Mouse (Mus musculus): ENCODE data around the gene Ccdc93.

Gene Ccdc93

GRCm38 (mm10) chr1:121430938-121431928, at the start of gene Ccdc93:
Ccdc93 (plus strand) TSS chr1:121431049.
- peak; percentile 96 for DNase-seq

GRCm38 (mm10) chr1:121381562-121381961, 49.3 kb upstream of the Ccdc93 start:
- DNase-seq: no peak

DNA sequence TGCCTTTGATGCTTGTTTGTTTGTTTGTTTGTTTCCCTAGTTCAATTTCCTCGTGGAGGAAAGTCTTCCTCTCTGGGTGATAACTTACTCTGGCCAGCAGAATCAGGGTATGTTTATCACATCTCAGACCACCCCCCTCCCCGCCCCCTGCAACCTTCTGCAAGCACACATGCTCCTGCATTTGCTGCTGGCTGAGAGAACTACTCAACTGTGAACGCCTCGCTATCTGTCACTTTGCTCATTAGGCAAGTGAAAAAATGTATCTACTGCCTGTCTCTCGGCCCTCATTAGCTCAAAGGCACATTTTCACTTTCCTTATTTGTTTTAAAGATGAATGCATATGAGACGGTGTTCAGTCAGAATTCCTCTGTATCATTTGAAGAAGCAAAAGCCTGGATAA, 42.5 kb upstream of the Ccdc93 start:
- DNase-seq: no peak

DNA sequence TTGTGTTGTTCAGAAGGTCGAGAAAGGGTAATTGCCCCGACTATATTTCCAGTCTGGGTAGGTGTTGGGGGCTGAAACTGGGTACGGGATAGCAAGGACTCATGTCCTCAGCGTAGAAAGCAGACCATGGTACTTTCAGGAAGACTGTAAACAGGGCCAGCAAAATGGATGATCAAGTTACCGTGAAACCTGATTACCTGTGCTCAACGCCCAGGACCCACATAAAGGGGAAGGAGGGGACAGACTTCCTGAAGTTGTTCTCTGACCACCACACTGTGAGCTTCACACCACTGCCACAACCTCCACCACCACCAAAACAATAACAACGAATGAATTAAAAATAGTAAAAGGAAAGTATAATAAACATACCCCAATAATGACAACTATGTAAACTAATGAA, 42.1 kb upstream of the Ccdc93 start:
- DNase-seq: no peak

GRCm38 (mm10) chr1:121389574-121389973, 41.3 kb upstream of the Ccdc93 start:
- DNase-seq: no peak

DNA sequence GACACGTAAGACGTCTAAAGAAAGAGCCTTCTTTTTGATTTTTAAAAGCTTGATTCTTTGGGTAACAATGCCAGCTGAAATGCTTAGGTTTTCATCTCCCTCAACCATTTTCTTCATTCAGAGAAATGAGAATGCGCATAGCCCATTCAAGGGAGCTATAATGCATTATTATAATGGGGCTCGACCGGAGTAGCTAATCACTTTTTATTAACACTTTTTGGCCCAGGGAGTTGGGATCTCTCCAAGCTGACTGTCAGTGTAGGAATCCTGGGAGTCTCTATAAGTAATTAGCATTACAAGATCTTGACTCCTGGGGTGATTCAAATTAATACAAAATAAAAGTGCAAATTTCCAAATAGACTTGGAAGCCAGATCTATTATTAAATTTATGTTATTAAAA, 40.8 kb upstream of the Ccdc93 start:
- no peak for DNase-seq

- no peak for DNase-seq
These were observed 40.4 kb upstream of the Ccdc93 start for GRCm38 (mm10) chr1:121390421-121390820.

DNA sequence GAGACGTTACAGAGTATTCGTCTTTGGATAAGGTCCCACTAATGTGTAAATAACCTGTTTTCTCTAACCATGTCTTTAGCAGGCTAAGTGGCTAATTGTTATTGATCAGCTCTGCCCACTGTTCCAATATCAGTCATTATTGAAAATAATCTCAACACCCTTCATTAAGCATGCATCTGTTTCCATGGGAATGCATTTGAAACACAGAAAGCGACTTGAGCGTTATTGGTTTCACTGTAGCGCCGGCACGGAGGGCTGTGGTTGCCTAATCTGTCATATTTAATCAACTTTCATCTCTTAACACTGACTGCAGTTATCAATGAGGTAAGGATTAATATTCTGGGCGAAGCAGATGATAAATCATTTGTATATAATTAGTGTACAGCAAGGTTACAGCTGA, 40.0 kb upstream of the Ccdc93 start:
- no peak for DNase-seq

- no peak for DNase-seq
These were observed 37.7 kb upstream of the Ccdc93 start for GRCm38 (mm10) chr1:121393117-121393516.

DNA sequence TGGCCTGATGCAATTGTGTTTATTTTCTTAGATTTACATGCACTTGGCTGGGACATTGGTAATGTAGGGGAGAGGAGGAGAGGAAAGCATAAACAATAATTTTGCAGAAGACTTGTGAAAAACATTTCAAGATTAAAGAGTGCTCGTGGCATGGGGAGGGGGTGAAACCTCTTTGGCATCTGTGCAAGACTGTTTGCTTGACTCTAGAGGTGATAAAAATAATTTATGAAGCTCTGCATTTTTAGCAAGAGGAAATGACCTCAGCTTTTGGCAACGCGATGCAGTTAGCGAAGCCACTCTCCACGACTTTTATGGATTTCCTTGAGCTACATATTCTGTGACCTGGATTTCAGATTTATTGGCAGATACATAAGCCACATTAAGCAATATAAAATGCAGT, 36.1 kb upstream of the Ccdc93 start:
- no peak for DNase-seq

- DNase-seq: no peak
These were observed 34.3 kb upstream of the Ccdc93 start for GRCm38 (mm10) chr1:121396501-121396900.

DNA sequence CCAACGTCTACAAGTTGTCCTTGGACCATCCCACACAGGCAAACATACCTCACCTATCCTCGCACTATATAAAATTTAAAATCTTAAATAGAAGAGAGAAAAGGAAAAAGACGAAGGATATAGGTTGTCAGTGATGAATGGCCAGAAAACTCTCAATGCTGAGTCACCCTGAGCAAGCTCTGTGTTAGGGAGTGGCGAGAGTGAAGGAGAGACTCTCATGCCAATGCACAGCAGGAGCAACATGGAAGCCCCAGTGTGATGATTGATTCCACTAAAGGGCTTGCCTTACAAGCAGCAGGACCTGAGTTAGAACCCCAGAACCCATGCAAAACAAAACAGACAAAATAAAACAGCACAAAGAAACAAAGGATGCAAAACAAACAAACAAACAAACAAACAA, 32.6 kb upstream of the Ccdc93 start:
- DNase-seq: no peak

DNA sequence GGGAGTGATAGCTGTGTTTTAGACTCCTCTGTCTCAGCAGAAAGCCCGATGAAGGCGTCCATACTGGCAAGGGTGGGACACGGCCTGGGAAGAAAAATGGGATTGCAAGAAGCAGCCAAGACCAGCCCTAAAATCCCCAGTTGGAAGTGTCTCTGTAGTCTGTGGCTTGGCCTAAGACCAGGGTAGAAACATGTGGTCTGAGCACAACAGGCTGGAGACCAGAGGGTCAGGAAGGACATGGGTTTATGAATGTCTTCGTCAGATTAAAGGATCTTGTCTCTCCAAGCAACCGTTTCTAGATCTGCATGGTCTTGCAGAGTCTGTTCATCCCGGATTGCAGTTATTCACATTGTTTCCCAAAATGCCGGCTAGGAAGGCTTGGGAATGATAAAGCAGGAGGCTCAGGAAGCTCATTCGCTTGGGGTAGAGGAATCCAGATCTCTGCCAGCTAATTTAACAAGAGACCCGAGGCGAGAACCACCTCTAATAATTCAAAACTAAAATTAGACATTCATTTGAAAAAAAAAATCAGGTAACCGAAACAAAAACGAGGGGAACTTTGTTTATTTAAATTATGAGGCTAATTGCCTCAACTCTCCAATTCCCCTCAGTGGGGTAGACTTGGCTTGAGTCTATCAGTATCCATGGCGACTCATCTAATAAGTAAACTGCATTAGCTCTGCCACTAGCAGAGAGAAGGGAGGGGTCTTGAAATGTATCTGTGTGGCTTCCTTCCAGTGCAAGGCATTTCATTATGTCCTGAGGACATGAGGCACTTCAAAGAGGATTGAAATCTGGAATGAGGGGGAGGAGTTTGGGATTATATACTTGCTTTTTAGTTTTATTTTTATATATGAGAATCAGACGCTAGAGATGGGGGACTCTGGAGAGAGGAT, 31.6 kb upstream of the Ccdc93 start:
- no peak for DNase-seq

- DNase-seq: no peak
These were observed 30.6 kb upstream of the Ccdc93 start for GRCm38 (mm10) chr1:121400243-121400642.

DNA sequence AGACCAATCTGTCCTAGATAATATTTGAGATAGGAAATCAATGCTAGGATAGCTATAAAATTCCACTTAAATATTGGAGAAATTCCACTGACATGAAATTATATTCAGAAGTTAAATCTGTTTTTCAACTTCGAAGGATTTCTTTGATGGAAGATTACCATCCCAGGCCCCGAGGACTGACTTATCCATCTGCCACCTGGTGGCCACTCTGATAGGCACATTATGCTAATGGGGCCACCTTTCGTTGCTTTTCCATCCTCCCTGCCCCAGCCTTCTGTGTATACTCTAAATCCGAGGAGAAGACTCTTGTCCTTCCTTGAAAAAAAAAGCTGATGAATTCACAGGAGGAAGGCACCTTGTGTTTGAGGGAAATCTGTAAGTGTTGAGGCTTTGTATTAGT, 11.8 kb upstream of the Ccdc93 start:
- DNase-seq: no peak

GRCm38 (mm10) chr1:121419569-121420265, 11.1 kb upstream of the Ccdc93 start:
- no peak for DNase-seq

- DNase-seq: peak; percentile 23
These were observed 489 bp upstream of the Ccdc93 start for GRCm38 (mm10) chr1:121430183-121430937.

- no peak for DNase-seq
These were observed 5.1 kb downstream of the Ccdc93 start for GRCm38 (mm10) chr1:121435981-121436380.

DNA sequence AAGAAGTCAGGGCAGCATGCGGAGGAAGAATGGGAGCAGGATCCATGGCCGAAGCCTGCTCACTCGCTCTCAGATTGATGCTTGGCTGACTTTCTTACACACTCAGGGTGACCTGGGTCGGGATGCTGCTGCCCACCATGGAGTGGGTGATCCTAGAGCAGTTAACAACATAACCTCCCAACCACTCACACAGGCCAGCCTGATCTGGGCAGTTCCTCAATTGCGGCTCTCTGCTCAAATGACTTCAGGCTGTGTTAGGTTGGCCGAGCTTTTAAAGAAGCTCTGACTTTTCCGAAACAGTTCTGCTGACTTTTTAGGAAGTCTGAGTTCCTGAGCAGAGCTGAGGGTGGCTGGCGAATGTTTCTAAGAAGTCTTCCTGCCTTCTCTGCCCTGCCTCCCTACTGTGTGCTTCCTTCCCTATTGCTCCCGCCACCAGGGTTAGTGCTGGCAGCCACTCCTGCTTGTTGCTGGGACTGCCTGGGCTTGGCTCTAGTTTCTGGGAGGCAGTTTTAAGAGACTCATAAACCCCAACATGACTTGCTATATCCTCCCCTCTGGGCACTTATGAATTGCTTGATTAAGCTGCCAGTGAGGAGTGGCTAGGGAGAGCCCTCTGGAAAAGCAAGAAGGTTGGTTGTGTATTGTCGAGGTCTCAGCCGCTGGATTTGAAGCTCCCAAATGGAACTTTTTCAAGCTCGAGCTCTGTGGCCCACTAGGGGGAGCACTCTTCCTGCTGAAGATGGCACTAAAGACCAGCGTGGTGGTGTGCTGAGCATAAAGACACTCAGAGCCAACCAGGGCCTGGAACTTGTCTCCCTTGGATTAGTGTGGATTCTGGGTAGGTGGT, 9.9 kb downstream of the Ccdc93 start:
- peak; percentile 31 for DNase-seq

- DNase-seq: no peak
These were observed 13.3 kb downstream of the Ccdc93 start for GRCm38 (mm10) chr1:121444147-121444546.

DNA sequence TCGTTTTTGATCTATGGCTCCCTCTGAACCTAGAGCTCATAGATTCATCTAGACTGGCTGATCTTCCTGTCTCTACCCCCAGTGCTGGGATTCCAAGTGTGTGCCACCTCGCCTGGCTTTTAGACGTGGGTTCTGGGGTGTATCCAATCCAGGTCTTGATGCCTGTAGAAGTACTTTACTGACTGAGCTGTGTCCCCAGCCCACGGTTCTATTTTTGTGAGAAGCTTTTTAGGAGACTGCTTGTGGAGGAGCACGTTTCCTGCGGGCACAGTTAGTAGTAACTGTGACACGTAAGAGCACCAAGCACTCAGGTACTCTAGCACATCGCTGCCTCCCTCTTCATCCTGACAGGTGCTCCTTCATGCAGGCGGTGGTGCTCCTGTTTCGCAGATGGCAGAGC, 16.4 kb downstream of the Ccdc93 start:
- no peak for DNase-seq

Data from cerebellum, adult 9-11 months (tissue).